Mouse (Mus musculus) MEL (cell line): Measurements from ENCODE around the gene Slc25a44. TPM values are rescaled to one million over a fixed set of nuclear protein-coding genes. Genes with fewer than 3 reads are reported as not detected.

ENCODE experiments used
- DNase-seq: peaks from one replicate; pipeline ENCODE4 v3.0.0; 2011; ENCODE audit warnings: low read depth, low spot score
- H3K27ac ChIP-seq: 2 replicates; pipeline ENCODE4 v1.5.1; 2012; ENCODE audit warnings: low read depth, mild to moderate bottlenecking, control low read depth, low read length, moderate library complexity; ENCODE audit not compliant: control insufficient read depth
- H3K27me3 ChIP-seq, 2 experiments: fragments of 150-350 bp in 1 of 2; sonication (generic) in 1 of 2; 2 replicates each; pipeline ENCODE4 v1.6.1; 2012; ENCODE audit warnings: low read length in 2 of 2, mild to moderate bottlenecking in 2 of 2, improper control_type of control experiment in 1 of 2, moderate library complexity in 1 of 2; ENCODE audit not compliant: insufficient read depth in 2 of 2, control insufficient read depth in 1 of 2
- H3K36me3 ChIP-seq, 2 experiments: 2 replicates each; pipeline ENCODE4 v1.6.1; 2012 to 2014; ENCODE audit warnings: low read length in 2 of 2, improper control_type of control experiment in 1 of 2, inconsistent platforms in 1 of 2, mild to moderate bottlenecking in 1 of 2; ENCODE audit not compliant: insufficient read depth in 2 of 2, control insufficient read depth in 1 of 2
- H3K4me1 ChIP-seq, 2 experiments: fragments of 150-350 bp in 1 of 2; sonication (generic) in 1 of 2; 2 replicates each; pipeline ENCODE4 v1.6.1; 2012; ENCODE audit warnings: low read length in 2 of 2, improper control_type of control experiment in 1 of 2, mild to moderate bottlenecking in 1 of 2; ENCODE audit not compliant: insufficient read depth in 2 of 2, control insufficient read depth in 1 of 2
- H3K4me3 ChIP-seq, 2 experiments: fragments of 150-350 bp in 1 of 2; sonication (generic) in 1 of 2; 2 replicates each; pipeline ENCODE4 v1.5.1; 2012; ENCODE audit warnings: low read depth in 2 of 2, low read length in 2 of 2, mild to moderate bottlenecking in 2 of 2, moderate library complexity in 2 of 2, control low read depth in 1 of 2, improper control_type of control experiment in 1 of 2; ENCODE audit not compliant: control insufficient read depth in 1 of 2, insufficient read depth in 1 of 2
- H3K79me2 ChIP-seq: 2 replicates; pipeline ENCODE4 v1.6.1; 2012; ENCODE audit warnings: mild to moderate bottlenecking, low read length, moderate library complexity; ENCODE audit not compliant: control insufficient read depth, poor library complexity, insufficient read depth
- H3K9ac ChIP-seq: 2 replicates; pipeline ENCODE4 v1.6.1; 2012; ENCODE audit warnings: low read depth, mild to moderate bottlenecking, control low read depth, low read length, moderate library complexity; ENCODE audit not compliant: control insufficient read depth, poor library complexity, severe bottlenecking
- H3K9me3 ChIP-seq: fragments of 150-350 bp; sonication (generic); replicated peaks from 2 replicates; pipeline ENCODE4 v1.6.1; 2012; ENCODE audit warnings: mild to moderate bottlenecking, low read length, improper control_type of control experiment, moderate library complexity; ENCODE audit not compliant: insufficient read depth
- CHD1 ChIP-seq: IDR thresholded peaks from 2 replicates; pipeline ENCODE4 v1.6.1; 2012; ENCODE audit warnings: low read depth, mild to moderate bottlenecking, inconsistent platforms, low read length, improper control_type of control experiment
- CHD2 ChIP-seq: IDR thresholded peaks from 2 replicates; pipeline ENCODE4 v1.6.1; 2011; ENCODE audit warnings: low read length, improper control_type of control experiment
- CTCF ChIP-seq, 3 experiments: IDR thresholded peaks in 2 of 3; conservative IDR thresholded peaks in 1 of 3; 2 replicates each; pipeline ENCODE4 v1.5.1; 2011 to 2012; ENCODE audit warnings: low read length in 3 of 3, low read depth in 2 of 3, mild to moderate bottlenecking in 2 of 3, improper control_type of control experiment in 1 of 3, inconsistent platforms in 1 of 3, mixed read lengths in 1 of 3, moderate library complexity in 1 of 3; ENCODE audit not compliant: control insufficient read depth in 1 of 3, insufficient read depth in 1 of 3, poor library complexity in 1 of 3, severe bottlenecking in 1 of 3
- E2F4 ChIP-seq: IDR thresholded peaks from 2 replicates; pipeline ENCODE4 v1.6.1; 2011; ENCODE audit warnings: low read depth, low read length, improper control_type of control experiment, borderline replicate concordance
- ELF1 ChIP-seq: IDR thresholded peaks from 2 replicates; pipeline ENCODE4 v1.6.1; 2014; ENCODE audit warnings: low read depth, mild to moderate bottlenecking, inconsistent platforms, low read length, improper control_type of control experiment, moderate library complexity
- EP300 ChIP-seq, 2 experiments: IDR thresholded peaks; 2 replicates each; pipeline ENCODE4 v1.6.1; 2011; ENCODE audit warnings: improper control_type of control experiment in 2 of 2, low read length in 2 of 2, low read depth in 1 of 2, mild to moderate bottlenecking in 1 of 2
- ETS1 ChIP-seq: IDR thresholded peaks from 2 replicates; pipeline ENCODE4 v1.6.1; 2012; ENCODE audit warnings: low read depth, mild to moderate bottlenecking, inconsistent platforms, low read length, improper control_type of control experiment, moderate library complexity
- GABPA ChIP-seq: IDR thresholded peaks from 2 replicates; pipeline ENCODE4 v1.6.1; 2012; ENCODE audit warnings: low read depth, mild to moderate bottlenecking, inconsistent platforms, low read length, improper control_type of control experiment, moderate library complexity
- GATA1 ChIP-seq: IDR thresholded peaks from 2 replicates; pipeline ENCODE4 v1.6.1; 2011; ENCODE audit warnings: low read depth, low read length, improper control_type of control experiment
- JUND ChIP-seq: IDR thresholded peaks from 2 replicates; pipeline ENCODE4 v1.6.1; 2011; ENCODE audit warnings: low read depth, mild to moderate bottlenecking, improper control_type of control experiment, low read length
- MAFK ChIP-seq: IDR thresholded peaks from 2 replicates; pipeline ENCODE4 v1.6.1; 2011; ENCODE audit warnings: low read depth, mild to moderate bottlenecking, low read length, improper control_type of control experiment, borderline replicate concordance
- MAZ ChIP-seq: IDR thresholded peaks from 2 replicates; pipeline ENCODE4 v1.6.1; 2012; ENCODE audit warnings: low read depth, mild to moderate bottlenecking, inconsistent platforms, low read length, improper control_type of control experiment
- MEF2A ChIP-seq: IDR thresholded peaks from 2 replicates; pipeline ENCODE4 v1.6.1; 2014; ENCODE audit warnings: low read depth, mild to moderate bottlenecking, inconsistent platforms, low read length, improper control_type of control experiment; ENCODE audit not compliant: poor library complexity, insufficient replicate concordance, severe bottlenecking; ENCODE audit errors: extremely low read depth
- MYB ChIP-seq: IDR thresholded peaks from 2 replicates; pipeline ENCODE4 v1.6.1; 2011; ENCODE audit warnings: mild to moderate bottlenecking, low read depth, low read length, improper control_type of control experiment
- MYC ChIP-seq: IDR thresholded peaks from 2 replicates; pipeline ENCODE4 v1.6.1; 2011; ENCODE audit warnings: low read depth, mild to moderate bottlenecking, low read length, improper control_type of control experiment, moderate library complexity
- NRF1 ChIP-seq: IDR thresholded peaks from 2 replicates; pipeline ENCODE4 v1.6.1; 2014; ENCODE audit warnings: low read depth, mild to moderate bottlenecking, inconsistent platforms, low read length, improper control_type of control experiment, moderate library complexity; ENCODE audit not compliant: poor library complexity, insufficient read depth, severe bottlenecking
- POLR2A ChIP-seq, 2 experiments: IDR thresholded peaks; 2 replicates each; pipeline ENCODE4 v1.6.1; 2011 to 2012; ENCODE audit warnings: low read length in 2 of 2, mild to moderate bottlenecking in 2 of 2, control low read depth in 1 of 2, improper control_type of control experiment in 1 of 2, low read depth in 1 of 2, moderate library complexity in 1 of 2; ENCODE audit not compliant: control insufficient read depth in 1 of 2, insufficient read depth in 1 of 2, poor library complexity in 1 of 2
- POLR2AphosphoS5 ChIP-seq: IDR thresholded peaks from 2 replicates; pipeline ENCODE4 v1.6.1; 2012; ENCODE audit warnings: low read depth, borderline replicate concordance, mild to moderate bottlenecking, inconsistent platforms, low read length, moderate library complexity, mixed read lengths
- RAD21 ChIP-seq: IDR thresholded peaks from 2 replicates; pipeline ENCODE4 v1.6.1; 2011; ENCODE audit warnings: mild to moderate bottlenecking, low read depth, low read length, improper control_type of control experiment
- RCOR1 ChIP-seq: IDR thresholded peaks from 2 replicates; pipeline ENCODE4 v1.6.1; 2012; ENCODE audit warnings: low read depth, mild to moderate bottlenecking, inconsistent platforms, low read length, improper control_type of control experiment
- SIN3A ChIP-seq: IDR thresholded peaks from 2 replicates; pipeline ENCODE4 v1.6.1; 2012; ENCODE audit warnings: low read length, improper control_type of control experiment, inconsistent platforms
- SMC3 ChIP-seq: IDR thresholded peaks from 2 replicates; pipeline ENCODE4 v1.6.1; 2011; ENCODE audit warnings: low read depth, low read length, improper control_type of control experiment
- TAL1 ChIP-seq: IDR thresholded peaks from 2 replicates; pipeline ENCODE4 v1.6.1; 2012; ENCODE audit warnings: mild to moderate bottlenecking, inconsistent platforms, low read length, moderate library complexity, mixed read lengths
- TBP ChIP-seq: IDR thresholded peaks from 2 replicates; pipeline ENCODE4 v1.8.0; 2011; ENCODE audit warnings: low read depth, low read length, improper control_type of control experiment
- UBTF ChIP-seq: IDR thresholded peaks from 2 replicates; pipeline ENCODE4 v1.6.1; 2012; ENCODE audit warnings: low read depth, mild to moderate bottlenecking, inconsistent platforms, low read length, improper control_type of control experiment, moderate library complexity, borderline replicate concordance; ENCODE audit not compliant: insufficient read depth
- USF1 ChIP-seq: IDR thresholded peaks from 2 replicates; pipeline ENCODE4 v1.6.1; 2014; ENCODE audit warnings: low read depth, mild to moderate bottlenecking, inconsistent platforms, low read length, improper control_type of control experiment, moderate library complexity
- ZC3H11A ChIP-seq: IDR thresholded peaks from 2 replicates; pipeline ENCODE4 v1.6.1; 2012; ENCODE audit warnings: low read depth, mild to moderate bottlenecking, inconsistent platforms, low read length, improper control_type of control experiment
- ZMIZ1 ChIP-seq: IDR thresholded peaks from 2 replicates; pipeline ENCODE4 v1.6.1; 2012; ENCODE audit warnings: low read depth, mild to moderate bottlenecking, inconsistent platforms, low read length, improper control_type of control experiment, moderate library complexity
- ZNF384 ChIP-seq: IDR thresholded peaks from 2 replicates; pipeline ENCODE4 v1.6.1; 2012; ENCODE audit warnings: low read depth, mild to moderate bottlenecking, inconsistent platforms, low read length, improper control_type of control experiment
- polyA plus RNA-seq, 2 experiments: library from polyadenylated mRNA; stranded (reverse) in 1 of 2; unstranded in 1 of 2; fragments of >175 nt in 1 of 2; fragments of >200 nt in 1 of 2; gene quantifications; 2 replicates each; pipeline versions ENCODE4 v1.2.1 to v1.2.4; 2012; ENCODE audit warnings: low replicate concordance in 2 of 2, low read depth in 1 of 2; ENCODE audit not compliant: insufficient read length in 2 of 2, insufficient read depth in 1 of 2, missing spikeins in 1 of 2
- total RNA-seq: library from RNA; depleted of rRNA; stranded (reverse); fragments of 300-350 nt; gene quantifications from 2 replicates; pipeline ENCODE4 v1.2.3, GENCODE M21; 2012

Slc25a44 gene
- total and polyA plus RNA-seq, 3 experiments: 30.5 to 34.6 TPM; not detected in 1

- peak; percentile 53; the same call in 1 of the 2 replicates for TF ChIP-seq ELF1
- peak; percentile 9; the same call in 1 of the 2 replicates for TF ChIP-seq SMC3
- TF ChIP-seq ETS1: 0 out of 2 replicates have a peak, but pooled peaks have one; percentile 38
- peak; percentile 95 for TF ChIP-seq CHD2
- TF ChIP-seq E2F4: peak; percentile 87
- no peak; the same call in 1 of the 2 replicates for TF ChIP-seq GABPA
- TF ChIP-seq POLR2AphosphoS5: peak; percentile 93
- no peak for TF ChIP-seq MEF2A
- TF ChIP-seq UBTF: no peak
- TF ChIP-seq MAFK: no peak
- peak; percentile 99 for TF ChIP-seq USF1
- TF ChIP-seq EP300 (IDR thresholded peaks at IDR 0.05; ENCODE audit: low read depth in 1 of 2, low read length in 2 of 2): peak in 1 of 2 experiments; percentile 34; a peak in 1 of 4 replicates
- TF ChIP-seq GATA1: no peak
- no peak for TF ChIP-seq MYB
- TF ChIP-seq TBP: peak; percentile 80
- no peak for TF ChIP-seq RAD21
- peak; percentile 94; the same call in 1 of the 2 replicates for TF ChIP-seq MAZ
- TF ChIP-seq ZNF384: peak; percentile 93
- TF ChIP-seq JUND: no peak
- TF ChIP-seq ZC3H11A: no peak
- 0 out of 2 replicates have a peak, but pooled peaks have one; percentile 25 for TF ChIP-seq CHD1
- TF ChIP-seq SIN3A: peak; percentile 93
Measured at GRCm38 (mm10) chr3:88409741-88410644, 14.9 kb downstream of the Slc25a44 start, which contains the start of gene Pmf1 (continued).

- peaks cover 26% of the 10 kb centered on the region for H3K79me2 ChIP-seq
- peak overlapping the region; percentile 55 to 87 for H3K4me3 ChIP-seq
- peak overlapping the region; percentile 95 for H3K9ac ChIP-seq
- no peak for TF ChIP-seq GABPA
- TF ChIP-seq CTCF (IDR thresholded peaks at IDR 0.05 in 2 of 3, conservative IDR thresholded peaks at IDR 0.05 in 1 of 3; ENCODE audit: control insufficient read depth in 1 of 3, insufficient read depth in 1 of 3, low read depth in 2 of 3, low read length in 3 of 3, poor library complexity in 1 of 3, severe bottlenecking in 1 of 3): no peak
- TF ChIP-seq GATA1: no peak
- no peak for TF ChIP-seq SIN3A
- no peak for TF ChIP-seq TAL1
- no peak for TF ChIP-seq USF1
- TF ChIP-seq ETS1: no peak
- TF ChIP-seq MAFK: no peak
- no peak for TF ChIP-seq ZC3H11A
- no peak for TF ChIP-seq ZMIZ1
- TF ChIP-seq CHD1: no peak
- no peak for TF ChIP-seq RAD21
- no peak for TF ChIP-seq TBP
- no peak for TF ChIP-seq POLR2A (IDR thresholded peaks at IDR 0.05; ENCODE audit: control insufficient read depth in 1 of 2, insufficient read depth in 1 of 2, low read depth in 1 of 2, low read length in 2 of 2, poor library complexity in 1 of 2)
- no peak for TF ChIP-seq NRF1
- TF ChIP-seq MYB: no peak
- TF ChIP-seq RCOR1: no peak
- no peak for TF ChIP-seq JUND
- no peak for TF ChIP-seq MYC
- TF ChIP-seq ELF1: no peak
- no peaks in the 10 kb centered on the region for H3K9me3 ChIP-seq
- H3K27me3 ChIP-seq: no peaks in the 10 kb centered on the region
- H3K36me3 ChIP-seq: peaks cover 0 to 15% of the 10 kb centered on the region in 2 experiments; a peak in 2 of 4 replicates
- peak overlapping the region; percentile 97; the same call in 1 of the 2 replicates for H3K27ac ChIP-seq
- DNase-seq: peak; percentile 25
- peaks cover 0 to 26% of the 10 kb centered on the region in 2 experiments; a peak in 3 of 4 replicates for H3K4me1 ChIP-seq
Measured at GRCm38 (mm10) chr3:88408953-88409352, 16.0 kb downstream of the Slc25a44 start.
